27 mouse cellular contexts compared by ENCODE assay signal in the genomic region with DNA sequence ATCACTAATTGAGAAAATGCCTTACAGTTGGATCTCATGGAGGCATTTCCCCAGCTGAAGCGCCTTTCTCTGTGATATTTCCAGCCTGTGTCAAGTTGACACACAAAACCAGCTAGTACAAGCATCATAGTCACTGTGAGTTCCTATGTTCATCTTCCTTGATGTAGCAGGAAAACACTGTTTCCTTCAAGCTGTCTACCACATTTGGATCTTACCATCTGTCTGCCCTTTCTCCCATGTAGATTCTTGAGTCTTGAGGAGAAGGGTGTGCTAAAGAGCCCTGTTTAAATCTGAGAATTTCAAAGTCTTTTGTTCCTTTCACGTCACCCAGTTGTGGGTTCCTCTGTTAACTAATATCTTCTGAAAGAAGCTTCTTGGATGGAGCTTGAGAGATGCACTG.
A peak's percentile ranks its signal among the peaks of the same experiment; 100 is the strongest.
DNase-seq lines count a peak whose midpoint lies in the region; ATAC-seq and TF ChIP-seq lines count a peak whose summit lies in the region.
"Had no signal": no experiment of that assay in that cellular context is flagged by ENCODE, and none has a peak within 500 bp of the region (broad histone marks: within the 10 kb centered on the region; RNA-seq: fewer than 3 reads in every experiment).

No protein-coding gene starts in this region.

- DNase-seq in frontal cortex, postnatal 10 days (ENCODE audit: low spot score in 2 of 2): no peak
- peak; percentile 6 to 39 for DNase-seq in layer of hippocampus, adult 18-20 months (ENCODE audit: low spot score in 2 of 2)
- no peak for DNase-seq in layer of hippocampus, adult 9-10 months (ENCODE audit: low spot score)
- DNase-seq in left cerebral cortex, postnatal 14 days (ENCODE audit: low spot score in 2 of 2): peak; percentile 3 to 9
- no peak for DNase-seq in left cerebral cortex, adult 2 months (ENCODE audit: extremely low spot score in 1 of 2, low spot score in 2 of 2)
- DNase-seq in brain, adult 2 months (ENCODE audit: low read depth, low spot score): peak; percentile 58
- DNase-seq in retina, postnatal 1 day: no peak
- DNase-seq: adrenal gland, adult 8-10 months; adrenal gland, postnatal 14 days; adrenal gland, postnatal 36 days; B cell, adult 2 months; cerebellum, adult 11 months; cerebellum, adult 18-20 months; cerebellum, adult 8-10 months; cerebellum, adult 9-11 months; cerebellum, postnatal 14 days; cerebellum, postnatal 36 days; embryo, embryonic 11 days had no signal

- intact Hi-C loops in left cerebral cortex, postnatal 14 days (cut with DNase I): no loop called here
- intact Hi-C loops in left cerebral cortex, adult 2 months (cut with DNase I): no loop called here

- TF ChIP-seq CTCF in left cerebral cortex, adult 2 months (IDR thresholded peaks at IDR 0.05): no peak

- no peak overlapping the region for H3K27ac ChIP-seq in left cerebral cortex, adult 2 months
- H3K27ac ChIP-seq: embryonic facial prominence, embryonic 13.5 days; embryonic facial prominence, embryonic 15.5 days; forebrain, embryonic 13.5 days; forebrain, embryonic 15.5 days had no signal

- peak; percentile 74; the same call in 1 of the 2 replicates for ATAC-seq in frontal cortex, adult (ENCODE audit: low TSS enrichment)
- ATAC-seq: activated CD4-positive, CD25-positive, alpha-beta regulatory T cell, adult 4 months; CD4-positive, CD25-positive, alpha-beta regulatory T cell, adult 4 months; forebrain, embryonic 13.5 days; forebrain, embryonic 15.5 days; Patski had no signal

- no peak overlapping the region for H3K4me3 ChIP-seq in left cerebral cortex, adult 2 months
- H3K4me3 ChIP-seq: embryonic facial prominence, embryonic 13.5 days; embryonic facial prominence, embryonic 15.5 days; erythroblast, embryonic 14.5 days; forebrain, embryonic 13.5 days; forebrain, embryonic 15.5 days had no signal

Comparison
In these comparisons a context has a peak if more than half of its experiments do, and no peak if none do; other contexts are left out.
1. DNase-seq: peak in layer of hippocampus, adult 18-20 months (2 of 2), left cerebral cortex, postnatal 14 days (2 of 2) and brain, adult 2 months (single experiment); none in frontal cortex, postnatal 10 days (0 of 2), layer of hippocampus, adult 9-10 months (single experiment), left cerebral cortex, adult 2 months (0 of 2) and retina, postnatal 1 day (single experiment).